Mouse (Mus musculus): ENCODE measurements around the gene Olfr979. TPM values are rescaled to one million over a fixed set of nuclear protein-coding genes. Genes with fewer than 3 reads are reported as not detected.
"Not testable (repeated sequence)": the region's sequence is repeated elsewhere in the genome, so short reads cannot be mapped to it uniquely, and the experiment has no call there.

Olfr979 gene
- total RNA-seq (2021), result not detected

DNA sequence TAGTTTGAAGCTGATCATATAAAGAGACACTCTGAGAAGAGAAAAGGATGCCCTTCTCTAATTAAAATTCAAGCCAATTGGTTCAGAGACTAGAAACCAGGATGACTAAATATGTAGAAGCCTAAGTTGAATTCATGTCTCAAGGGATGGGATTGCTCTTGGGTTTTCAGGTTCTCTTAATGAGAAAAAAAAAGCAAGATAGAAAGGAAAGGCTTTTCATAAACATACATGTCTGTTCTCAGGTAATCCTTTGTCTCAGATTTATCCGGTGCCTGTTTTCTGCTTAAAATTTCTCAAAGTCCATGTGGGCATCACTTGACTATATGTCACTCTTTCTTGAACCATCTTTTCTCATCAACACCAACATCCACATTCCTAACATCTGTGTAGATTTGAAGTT, at the start of gene Olfr979:
Gene Olfr979, minus strand, starts transcription at position 101 of the 400 bp plus-strand sequence.
- no peak for DNase-seq
- intact Hi-C loops (cut with DNase I), result no loop called here

DNA sequence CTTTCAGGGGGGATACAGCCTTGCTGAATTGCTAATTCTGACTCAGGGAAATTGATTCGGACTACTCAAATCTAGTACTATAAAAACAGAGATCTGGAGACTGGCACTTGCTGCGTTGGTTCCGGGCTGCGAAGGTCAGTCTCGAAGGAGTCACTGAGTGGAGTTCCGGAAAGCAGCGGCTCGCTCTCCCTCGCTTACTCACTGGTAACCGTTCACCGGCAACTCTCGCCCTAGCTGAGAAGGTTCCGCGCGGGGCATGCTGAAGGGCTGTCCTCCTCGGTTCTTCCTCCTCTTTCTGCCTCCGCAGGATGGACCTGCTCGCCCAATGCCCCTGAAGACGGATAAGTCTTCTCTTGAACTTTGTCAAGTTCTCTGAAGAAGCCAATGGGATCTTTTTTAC, 46.9 kb upstream of the Olfr979 start:
- DNase-seq, result no peak
- intact Hi-C loops (cut with DNase I), result no loop called here

GRCm38 (mm10) chr9:40021164-40021563, 17.9 kb upstream of the Olfr979 start, which contains the start of gene Olfr981:
Gene Olfr981, plus strand, starts transcription at chr9:40021464.
- intact Hi-C loops (cut with DNase I), result no loop called here
- no peak for DNase-seq

- no peak for DNase-seq
- intact Hi-C loops (cut with DNase I), result no loop called here
These were observed 6.2 kb upstream of the Olfr979 start, which contains the start of gene Olfr980 for GRCm38 (mm10) chr9:40009482-40009881. Gene Olfr980, minus strand, starts transcription at chr9:40009582.

DNA sequence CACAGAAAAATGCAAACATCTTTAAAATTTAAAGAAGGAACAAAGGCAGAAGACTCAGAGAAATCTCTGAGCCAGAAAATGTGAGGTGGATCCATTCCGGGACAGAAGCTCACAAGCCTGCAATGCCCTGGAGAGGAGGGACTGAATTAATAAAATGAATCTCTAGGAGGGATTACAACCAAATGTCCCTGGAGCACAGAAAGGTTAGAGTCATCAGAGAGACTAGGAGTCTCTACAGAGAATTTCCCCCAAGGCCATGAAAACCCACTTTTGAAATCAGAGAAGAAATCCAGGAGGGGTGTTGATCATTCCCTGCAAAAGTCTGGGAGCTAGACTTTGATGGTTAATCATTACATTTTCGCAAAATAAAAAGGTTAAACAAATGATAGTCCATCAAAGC, 11.5 kb downstream of the Olfr979 start, which contains the start of gene Olfr978:
Gene Olfr978, plus strand, starts transcription at position 301 of the 400 bp plus-strand sequence.
- no peak for DNase-seq
- intact Hi-C loops (cut with DNase I), result no loop called here

- DNase-seq; intact Hi-C loops (cut with DNase I): not testable (repeated sequence)
These were observed 26.6 kb downstream of the Olfr979 start for GRCm38 (mm10) chr9:39976581-39977145.

DNA sequence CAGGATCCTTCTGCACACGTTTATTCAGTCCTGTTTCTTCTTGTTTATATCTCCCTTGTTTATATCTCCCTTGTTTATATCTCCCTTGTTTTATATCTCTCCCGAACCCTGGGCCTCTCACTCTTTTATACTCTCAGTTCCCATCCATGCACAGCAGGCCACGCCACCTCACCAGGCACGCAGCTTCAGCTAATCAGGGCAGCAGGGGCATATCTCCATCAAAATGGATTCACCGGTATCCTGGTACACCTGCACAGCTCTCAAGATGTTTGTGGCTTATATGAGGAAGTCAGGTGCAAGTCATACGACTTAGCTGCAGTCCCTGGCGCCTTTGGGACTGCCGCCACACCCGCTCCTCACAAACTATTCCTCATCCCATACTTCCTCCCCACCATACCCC, 42.2 kb downstream of the Olfr979 start, which contains the start of gene Olfr976:
Gene Olfr976, minus strand, starts transcription at position 101 of the 400 bp plus-strand sequence.
- DNase-seq; intact Hi-C loops (cut with DNase I): not testable (repeated sequence)

- intact Hi-C loops (cut with DNase I), result no loop called here
- no peak for DNase-seq
These were observed 51.3 kb downstream of the Olfr979 start, which contains the start of gene Olfr975 for GRCm38 (mm10) chr9:39951946-39952345. Gene Olfr975, minus strand, starts transcription at chr9:39952046.

Other genes with a start within 250 kb of the Olfr979 start
- not detected for gene Olfr968, start 220.2 kb downstream of the Olfr979 start, total RNA-seq (2021)
- not detected for gene Olfr969, start 212.5 kb downstream of the Olfr979 start, total RNA-seq (2021)
- gene Olfr970, start 194.6 kb downstream of the Olfr979 start, total RNA-seq (2021), result not detected
- not detected for gene Olfr971, start 166.6 kb downstream of the Olfr979 start, total RNA-seq (2021)
- not detected for gene Olfr972, start 137.0 kb downstream of the Olfr979 start, total RNA-seq (2021)
- gene Olfr229, start 96.1 kb downstream of the Olfr979 start, total RNA-seq (2021), result not detected
- not detected for gene Olfr974, start 66.0 kb downstream of the Olfr979 start, total RNA-seq (2021)
- gene Olfr975, start 51.4 kb downstream of the Olfr979 start, total RNA-seq (2021), result not detected
- not detected for gene Olfr976, start 42.3 kb downstream of the Olfr979 start, total RNA-seq (2021)
- gene Olfr978, start 11.4 kb downstream of the Olfr979 start, total RNA-seq (2021), result not detected
- gene Olfr980, start 6.1 kb upstream of the Olfr979 start, total RNA-seq (2021), result not detected
- gene Olfr981, start 18.0 kb upstream of the Olfr979 start, total RNA-seq (2021), result not detected
- gene Olfr982, start 70.4 kb upstream of the Olfr979 start, total RNA-seq (2021), result not detected
- not detected for gene Olfr983, start 90.1 kb upstream of the Olfr979 start, total RNA-seq (2021)
- not detected for gene Olfr984, start 110.7 kb upstream of the Olfr979 start, total RNA-seq (2021)
- not detected for gene Olfr985, start 126.7 kb upstream of the Olfr979 start, total RNA-seq (2021)
- gene Tmem225, start 144.7 kb upstream of the Olfr979 start, total RNA-seq (2021), result not detected
- gene Olfr986, start 177.5 kb upstream of the Olfr979 start, total RNA-seq (2021), result not detected
- gene Zfp202, start 188.9 kb upstream of the Olfr979 start, total RNA-seq (2021), result 1 to 10 TPM; 2.5 to 3.0 TPM